Mouse (Mus musculus) neural tube, embryonic 12.5 days (tissue): ENCODE measurements around the gene Slc35e3. TPM values are rescaled to one million over a fixed set of nuclear protein-coding genes. Genes with fewer than 3 reads are reported as not detected.

Experiments
- ATAC-seq: fragments of 200-750 bp; cut with Nextera tagmentation; 2 replicates; pipeline ENCODE4 v1.8.0; 2017; ENCODE audit warnings: low read depth, mild to moderate bottlenecking, moderate TSS enrichment, moderate library complexity; ENCODE audit not compliant: low FRiP score
- H3K27ac ChIP-seq: fragments of 300-500 bp; sonication (generic); 2 replicates; pipeline ENCODE4 v1.5.1; 2016
- H3K27me3 ChIP-seq: fragments of 300-500 bp; sonication (generic); replicated peaks from 2 replicates; pipeline ENCODE4 v1.6.1; 2016; ENCODE audit warnings: mild to moderate bottlenecking
- H3K36me3 ChIP-seq: fragments of 300-500 bp; sonication (generic); 2 replicates; pipeline ENCODE4 v1.6.1; 2016; ENCODE audit warnings: mild to moderate bottlenecking
- H3K4me1 ChIP-seq: fragments of 300-500 bp; sonication (generic); 2 replicates; pipeline ENCODE4 v1.6.1; 2016
- H3K4me2 ChIP-seq: fragments of 300-500 bp; sonication (generic); replicated peaks from 2 replicates; pipeline ENCODE4 v1.6.1; 2016; ENCODE audit warnings: mild to moderate bottlenecking
- H3K4me3 ChIP-seq: fragments of 300-500 bp; sonication (generic); 2 replicates; pipeline ENCODE4 v1.5.1; 2016
- H3K9ac ChIP-seq: fragments of 300-500 bp; sonication (generic); 2 replicates; pipeline ENCODE4 v1.6.1; 2016; ENCODE audit warnings: mild to moderate bottlenecking
- H3K9me3 ChIP-seq: fragments of 300-500 bp; sonication (generic); 2 replicates; pipeline ENCODE4 v1.6.1; 2016; ENCODE audit warnings: mild to moderate bottlenecking
- WGBS: fragments of 180-500 bp; shearing (Covaris S2); methylation state at CpG from one replicate; pipeline ENCODE4 v1.1.7; 2016; 5-methylcytosine and 5-hydroxymethylcytosine counted together
- polyA plus RNA-seq: library from polyadenylated mRNA; unstranded; fragments of >200 nt; fragmentation: Nextera tagmentation; extraction: Ambion mirVana; gene quantifications from 2 replicates; pipeline ENCODE4 v1.2.1, GENCODE M21; 2016

The Slc35e3 gene
- polyA plus RNA-seq, 1 experiment from 2014 or later = 36.6 TPM

GRCm38 (mm10) chr10:117774011-117774816 lies 28.0 kb upstream of the Slc35e3 start:
- no peaks in the 10 kb centered on the region for H3K27me3 ChIP-seq
- no peak overlapping the region for H3K9ac ChIP-seq
- no peaks in the 10 kb centered on the region for H3K4me1 ChIP-seq
- H3K4me3 ChIP-seq = no peak overlapping the region
- 95% methylated on average over 22 of the region's 22 CpGs for WGBS
- peaks cover 74% of the 10 kb centered on the region for H3K36me3 ChIP-seq
- no peak overlapping the region for H3K27ac ChIP-seq
- H3K9me3 ChIP-seq = no peaks in the 10 kb centered on the region
- H3K4me2 ChIP-seq = no peak overlapping the region
- ATAC-seq = no peak

- H3K4me3 ChIP-seq = no peak overlapping the region
- 93% methylated on average over 7 of the region's 7 CpGs for WGBS
These were observed 27.0 kb upstream of the Slc35e3 start for GRCm38 (mm10) chr10:117773106-117773720.

DNA sequence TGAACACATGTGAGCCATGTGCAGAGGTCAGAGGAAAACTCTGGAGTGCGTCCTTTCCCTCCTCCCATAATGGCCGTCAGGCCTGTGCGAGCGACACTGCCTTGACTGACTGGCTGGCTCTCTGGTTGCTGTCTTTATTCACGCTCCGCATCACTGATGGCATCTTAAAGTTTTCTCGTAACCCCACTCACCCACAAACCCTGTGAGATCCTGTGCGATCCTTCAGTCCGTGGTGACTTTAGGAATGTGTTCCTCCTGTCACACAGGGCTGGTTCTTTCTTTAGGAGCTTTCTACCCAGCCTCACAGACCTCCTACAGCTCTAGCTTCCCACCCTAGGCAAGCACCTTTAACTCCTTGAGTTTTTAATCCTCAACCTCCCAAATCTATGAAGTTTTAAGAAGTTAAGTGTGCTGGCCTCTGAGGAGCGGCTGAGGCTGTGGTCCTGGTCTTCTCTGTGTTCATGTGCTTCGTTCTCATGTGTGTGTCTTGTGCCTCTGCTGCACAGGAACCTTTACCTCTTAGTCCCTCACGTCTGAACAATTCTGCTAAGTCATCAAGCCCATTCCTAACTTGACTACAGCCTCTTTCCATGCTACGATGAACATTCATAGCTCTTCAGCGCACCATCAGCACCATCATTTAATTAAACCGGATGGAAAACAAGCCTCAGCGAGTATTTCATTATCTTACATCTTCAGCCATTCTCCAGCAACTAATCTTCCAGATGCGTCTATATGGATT lies 26.4 kb upstream of the Slc35e3 start:
- Histone ChIP-seq H3K4me3 (no peak overlapping the region), H3K27ac (no peak overlapping the region), H3K36me3 (peaks cover 71% of the 10 kb centered on the region), H3K4me2 (no peak overlapping the region), H3K9ac (no peak overlapping the region), H3K9me3 (no peaks in the 10 kb centered on the region), H3K27me3 (no peaks in the 10 kb centered on the region), H3K4me1 (no peaks in the 10 kb centered on the region)
- ATAC-seq = no peak
- WGBS = 88% methylated on average over 17 of the region's 17 CpGs

More at GRCm38 (mm10) chr10:117773106-117773720, 27.0 kb upstream of the Slc35e3 start:
- Histone ChIP-seq H3K9me3 (no peaks in the 10 kb centered on the region), H3K36me3 (peaks cover 71% of the 10 kb centered on the region), H3K27me3 (no peaks in the 10 kb centered on the region), H3K4me1 (no peaks in the 10 kb centered on the region), H3K27ac (no peak overlapping the region), H3K9ac (no peak overlapping the region), H3K4me2 (no peak overlapping the region)
- no peak for ATAC-seq

- 96% methylated on average over 10 of the region's 10 CpGs for WGBS
- H3K36me3 ChIP-seq = peaks cover 69% of the 10 kb centered on the region
- no peaks in the 10 kb centered on the region for H3K9me3 ChIP-seq
- no peak overlapping the region for H3K4me3 ChIP-seq
- no peaks in the 10 kb centered on the region for H3K4me1 ChIP-seq
- H3K4me2 ChIP-seq = no peak overlapping the region
- no peak for ATAC-seq
- H3K27ac ChIP-seq = no peak overlapping the region
- H3K9ac ChIP-seq = no peak overlapping the region
- no peaks in the 10 kb centered on the region for H3K27me3 ChIP-seq
These were observed 25.0 kb upstream of the Slc35e3 start for GRCm38 (mm10) chr10:117771131-117771510.

- 93% methylated on average over 18 of the region's 18 CpGs for WGBS
- no peak overlapping the region for H3K4me2 ChIP-seq
- peaks cover 75% of the 10 kb centered on the region for H3K36me3 ChIP-seq
- H3K4me1 ChIP-seq = no peaks in the 10 kb centered on the region
- no peak overlapping the region for H3K4me3 ChIP-seq
- H3K9ac ChIP-seq = no peak overlapping the region
- ATAC-seq = no peak
- H3K27me3 ChIP-seq = no peaks in the 10 kb centered on the region
- H3K27ac ChIP-seq = no peak overlapping the region
- H3K9me3 ChIP-seq = no peaks in the 10 kb centered on the region
These were observed 24.3 kb upstream of the Slc35e3 start for GRCm38 (mm10) chr10:117770286-117771130.

DNA sequence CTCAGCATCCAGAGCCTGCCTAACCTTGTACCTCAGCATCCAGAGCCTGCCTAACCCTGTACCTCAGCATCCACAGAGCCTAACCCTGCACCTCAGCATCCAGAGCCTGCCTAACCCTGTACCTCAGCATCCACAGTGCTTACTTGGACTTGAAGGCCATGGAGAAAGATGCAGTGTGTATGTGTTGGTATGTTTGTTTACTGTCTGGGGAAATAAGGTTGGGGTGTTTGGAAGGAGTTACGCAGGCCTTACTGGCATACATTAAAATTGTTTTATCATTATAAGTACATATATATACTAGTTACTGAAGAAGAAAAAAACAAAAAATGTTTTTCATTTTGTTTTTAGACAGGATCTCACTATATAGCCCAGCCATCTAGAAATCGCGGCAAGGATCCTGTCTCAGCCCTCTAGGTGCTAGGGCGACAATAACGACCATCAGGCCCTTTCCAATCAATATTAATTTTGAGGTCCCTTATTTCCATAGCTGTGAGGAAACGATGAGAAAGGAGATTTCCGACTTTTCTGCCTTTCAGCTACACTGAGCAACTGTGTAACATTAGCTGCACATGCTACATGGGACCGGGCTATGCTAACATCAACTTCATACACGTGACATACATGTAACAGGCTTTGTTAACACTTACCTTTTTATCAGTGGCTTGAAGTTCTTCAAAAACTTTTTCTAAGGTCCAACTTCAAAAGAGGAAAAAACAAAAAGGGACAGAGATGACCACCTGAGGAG lies 23.5 kb upstream of the Slc35e3 start:
- ATAC-seq = no peak
- Histone ChIP-seq H3K9ac (no peak overlapping the region), H3K27ac (no peak overlapping the region), H3K27me3 (no peaks in the 10 kb centered on the region), H3K4me1 (no peaks in the 10 kb centered on the region), H3K4me2 (no peak overlapping the region), H3K9me3 (no peaks in the 10 kb centered on the region), H3K4me3 (no peak overlapping the region), H3K36me3 (peaks cover 81% of the 10 kb centered on the region)
- 95% methylated on average over 9 of the region's 9 CpGs for WGBS

- H3K36me3 ChIP-seq = peaks cover 78% of the 10 kb centered on the region
- 88% methylated on average over 7 of the region's 7 CpGs for WGBS
- H3K27ac ChIP-seq = no peak overlapping the region
- no peaks in the 10 kb centered on the region for H3K4me1 ChIP-seq
- H3K9me3 ChIP-seq = no peaks in the 10 kb centered on the region
- H3K9ac ChIP-seq = no peak overlapping the region
- H3K27me3 ChIP-seq = no peaks in the 10 kb centered on the region
- no peak overlapping the region for H3K4me2 ChIP-seq
- no peak overlapping the region for H3K4me3 ChIP-seq
- ATAC-seq = no peak
These were observed 21.9 kb upstream of the Slc35e3 start for GRCm38 (mm10) chr10:117768141-117768440.

DNA sequence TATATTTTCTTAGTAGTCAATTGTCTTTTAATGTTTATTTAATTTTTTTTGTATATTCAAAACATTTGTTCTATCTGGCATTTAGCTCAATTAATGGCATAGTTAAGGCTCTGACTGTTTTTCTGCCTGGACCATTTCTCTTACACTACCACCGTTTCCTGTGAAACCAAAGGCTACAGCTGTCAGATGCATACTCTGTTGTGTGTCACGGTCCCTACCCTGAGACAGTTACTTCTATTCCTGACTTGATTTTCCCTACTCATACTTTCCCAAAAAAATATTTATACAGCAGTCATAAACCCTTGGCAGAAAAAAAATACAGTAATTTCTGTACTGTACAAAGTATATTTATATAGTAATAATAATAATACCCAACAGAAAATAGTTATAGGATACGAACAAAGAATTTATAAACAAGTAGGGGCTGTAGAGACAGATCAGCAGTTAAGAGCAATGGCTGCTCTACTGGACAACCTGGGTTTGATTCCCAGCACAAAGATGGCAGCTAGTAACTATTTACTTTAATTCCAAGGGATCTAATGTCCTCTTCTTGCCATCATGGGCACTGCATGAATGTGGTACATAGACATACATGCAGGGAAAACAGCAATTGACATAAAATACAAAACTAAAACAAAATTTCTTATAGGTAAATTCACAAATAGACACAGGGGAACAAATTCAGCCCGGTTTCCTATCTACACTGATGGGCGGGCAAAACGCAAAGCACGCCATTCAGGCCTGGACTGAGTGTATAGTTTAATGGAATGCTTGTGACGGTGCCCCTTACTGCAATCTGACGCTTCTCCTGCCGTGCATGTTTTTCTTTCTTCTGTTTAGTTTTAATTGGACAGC lies 21.3 kb upstream of the Slc35e3 start:
- no peak overlapping the region for H3K9ac ChIP-seq
- 94% methylated on average over 10 of the region's 10 CpGs for WGBS
- no peaks in the 10 kb centered on the region for H3K4me1 ChIP-seq
- H3K4me2 ChIP-seq = no peak overlapping the region
- H3K36me3 ChIP-seq = peaks cover 76% of the 10 kb centered on the region
- no peak overlapping the region for H3K27ac ChIP-seq
- no peak overlapping the region for H3K4me3 ChIP-seq
- H3K27me3 ChIP-seq = no peaks in the 10 kb centered on the region
- no peak for ATAC-seq
- no peaks in the 10 kb centered on the region for H3K9me3 ChIP-seq

DNA sequence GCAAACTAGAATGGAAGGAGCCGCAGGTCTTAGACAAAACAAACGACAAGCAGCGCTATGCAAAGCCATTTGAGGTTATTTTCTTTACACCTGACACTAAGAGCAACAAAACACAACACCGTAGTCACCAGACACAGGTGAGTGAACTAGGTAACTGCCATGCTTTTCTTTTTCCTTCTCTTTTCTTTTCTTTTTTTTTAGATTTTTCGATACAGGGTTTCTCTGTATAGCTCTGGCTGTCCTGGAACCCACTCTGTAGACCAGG lies 20.7 kb upstream of the Slc35e3 start:
- Histone ChIP-seq H3K27me3 (no peaks in the 10 kb centered on the region), H3K4me3 (no peak overlapping the region), H3K27ac (no peak overlapping the region), H3K4me2 (no peak overlapping the region), H3K36me3 (peaks cover 77% of the 10 kb centered on the region), H3K4me1 (no peaks in the 10 kb centered on the region), H3K9ac (no peak overlapping the region), H3K9me3 (no peaks in the 10 kb centered on the region)
- ATAC-seq = no peak
- WGBS = 94% methylated on average over 5 of the region's 5 CpGs

DNA sequence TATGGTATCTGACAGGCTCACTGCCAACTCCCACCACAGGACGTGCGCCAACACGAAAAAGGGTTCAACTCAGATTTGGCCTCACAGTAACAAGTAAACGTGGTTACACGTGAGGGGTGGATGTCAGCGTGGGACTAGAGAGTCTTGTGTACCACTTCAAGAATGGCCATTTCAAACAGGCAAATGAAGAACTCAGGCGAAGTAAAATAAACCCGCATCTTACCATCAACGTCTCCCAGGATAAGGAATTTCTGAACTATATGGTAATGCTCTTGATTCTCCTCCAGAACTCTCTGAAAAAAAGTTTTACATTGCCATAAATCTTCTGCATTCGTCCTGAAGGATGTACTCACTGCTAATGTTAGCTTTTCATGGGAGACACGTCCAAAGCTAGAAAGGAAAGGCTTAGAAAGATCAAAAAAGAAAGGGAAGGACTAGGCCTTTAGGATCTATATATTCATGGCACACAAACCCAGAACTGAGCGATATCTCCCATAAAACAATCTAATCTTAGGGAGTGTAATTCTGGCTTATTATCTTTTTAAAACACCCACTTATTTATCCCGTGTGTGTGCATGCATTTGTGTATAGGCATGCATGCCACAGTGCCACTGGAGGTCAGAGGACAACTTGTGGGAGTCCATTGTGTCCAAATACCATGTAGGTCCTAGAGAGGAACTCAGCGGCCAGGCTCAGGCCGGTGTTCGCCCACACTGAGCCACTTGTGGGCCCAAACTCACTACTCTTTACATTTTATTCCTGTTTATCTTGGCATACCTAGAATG lies 20.1 kb upstream of the Slc35e3 start:
- H3K9ac ChIP-seq = no peak overlapping the region
- H3K9me3 ChIP-seq = no peaks in the 10 kb centered on the region
- no peaks in the 10 kb centered on the region for H3K27me3 ChIP-seq
- no peak overlapping the region for H3K4me2 ChIP-seq
- no peak for ATAC-seq
- 92% methylated on average over 16 of the region's 16 CpGs for WGBS
- H3K36me3 ChIP-seq = peaks cover 77% of the 10 kb centered on the region
- H3K4me1 ChIP-seq = no peaks in the 10 kb centered on the region
- H3K4me3 ChIP-seq = no peak overlapping the region
- no peak overlapping the region for H3K27ac ChIP-seq
